Mouse (Mus musculus): Measurements from ENCODE around the gene Ncbp3.

The Ncbp3 gene

DNA sequence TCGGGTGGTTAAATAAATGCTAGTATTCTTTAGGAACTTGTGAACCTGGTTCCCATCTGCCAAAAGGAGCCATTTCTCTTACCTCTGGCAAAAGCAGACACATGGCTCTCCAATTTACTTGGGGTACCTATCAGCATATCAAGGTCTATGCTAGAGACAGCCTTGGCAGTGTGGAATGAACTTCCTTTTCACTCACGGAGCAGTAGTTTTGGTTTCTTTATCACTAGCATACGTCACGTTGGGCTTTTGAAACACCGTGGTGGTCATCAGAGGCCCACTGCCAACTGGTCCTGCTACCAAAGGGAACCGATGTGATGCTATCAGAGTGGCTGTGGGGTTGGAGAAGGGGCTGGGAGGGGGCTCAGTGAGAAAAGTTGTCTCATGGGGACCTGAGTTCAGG, 85.4 kb downstream of the Ncbp3 start:
- intact Hi-C loops (cut with DNase I): no loop called here

GRCm38 (mm10) chr11:73134222-73134621, 86.6 kb downstream of the Ncbp3 start:
- intact Hi-C loops (cut with DNase I): no loop called here

GRCm38 (mm10) chr11:73136587-73136986, 89.0 kb downstream of the Ncbp3 start:
- intact Hi-C loops (cut with DNase I): loop anchor here (5.0 kb wide), 1 partner anchor 41 kb away; the partner anchor contains the start of genes Emc6 and Tax1bp3

- intact Hi-C loops (cut with DNase I): loop anchor here (5.0 kb wide), 1 partner anchor 40 kb away; the partner anchor contains the start of genes Emc6 and Tax1bp3
Measured at GRCm38 (mm10) chr11:73137116-73137515, 89.5 kb downstream of the Ncbp3 start.

DNA sequence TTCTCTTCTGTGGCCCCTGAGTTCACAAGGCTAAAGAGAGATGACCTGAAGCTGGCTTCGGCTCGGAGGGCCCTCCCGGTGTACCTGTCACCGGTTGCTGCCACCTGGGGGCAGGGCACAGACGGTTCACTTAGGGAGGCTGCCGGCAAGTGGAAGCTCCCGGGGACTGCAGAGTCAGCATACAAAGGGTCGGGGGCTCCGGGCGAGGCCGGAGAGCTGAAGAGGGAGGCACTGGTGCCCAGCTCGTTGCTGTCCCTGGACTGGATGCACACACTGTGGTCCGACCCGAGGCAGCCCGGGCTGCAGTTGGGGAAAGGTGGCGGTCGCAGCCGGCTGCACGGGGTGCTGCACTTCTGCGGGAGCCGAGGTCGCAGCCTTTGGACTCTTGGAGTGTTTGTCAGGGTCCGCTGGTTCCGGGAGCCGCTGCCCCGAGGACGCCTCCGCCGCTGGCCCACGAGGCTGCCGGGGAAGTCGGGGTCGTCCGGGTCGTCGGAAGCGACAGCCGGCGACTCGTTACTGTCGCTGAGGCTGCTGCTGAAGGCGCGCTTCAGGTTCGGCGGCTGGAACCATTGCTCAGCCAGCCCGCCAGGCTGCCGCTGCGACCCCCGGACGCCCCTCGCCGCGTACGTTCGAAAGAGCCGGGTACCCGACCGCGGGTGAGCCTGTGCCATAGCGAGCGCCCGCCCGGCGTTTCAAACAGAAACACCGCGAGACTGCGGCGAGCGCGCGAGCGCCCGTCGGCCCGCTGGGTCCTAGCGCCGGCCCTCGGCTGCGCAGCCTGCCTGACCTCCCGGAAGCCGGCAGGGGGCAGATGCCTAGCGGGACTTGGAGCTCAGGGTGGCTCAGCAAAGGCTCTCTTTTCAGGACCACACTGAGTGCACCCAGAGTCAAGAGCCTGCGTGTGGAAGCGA, 90.3 kb downstream of the Ncbp3 start, which contains the start of gene Haspin:
TSS of gene Haspin (minus strand) at position 704 of the 911 bp plus-strand sequence.
- intact Hi-C loops (cut with DNase I): loop anchor here (5.0 kb wide), 1 partner anchor 39 kb away; the partner anchor contains the start of genes Emc6 and Tax1bp3

Data from adrenal gland (tissue).